Mouse (Mus musculus) erythroblast, embryonic 14.5 days (primary cell): ENCODE results near the gene Atf7ip.

Source experiments
- GATA1 ChIP-seq: IDR thresholded peaks from 2 replicates; pipeline ENCODE4 v1.6.1; 2012; ENCODE audit warnings: low read length, inconsistent platforms, mixed read lengths
- TAL1 ChIP-seq: IDR thresholded peaks from 3 replicates; pipeline ENCODE4 v1.6.1; 2012; ENCODE audit warnings: low read length, inconsistent platforms, mixed read lengths

- TF ChIP-seq TAL1: no peak
- no peak for TF ChIP-seq GATA1
These were observed 119.5 kb downstream of the Atf7ip start for GRCm38 (mm10) chr6:136625421-136625820.
